Mouse (Mus musculus) heart, adult 2 months (tissue): Measurements from ENCODE around the gene Sulf2.

Experiments used
- CTCF ChIP-seq: fragments of 200-600 bp; IDR thresholded peaks from 2 replicates; pipeline ENCODE4 v1.8.1; 2022; ENCODE audit warnings: antibody characterized with exemption, mild to moderate bottlenecking, moderate library complexity
- EP300 ChIP-seq: fragments of 200-500 bp; IDR thresholded peaks from 2 replicates; pipeline ENCODE4 v1.6.1; 2011; ENCODE audit warnings: low read depth, low read length, control low read depth; ENCODE audit not compliant: insufficient read depth
- POLR2A ChIP-seq: fragments of 200-500 bp; IDR thresholded peaks from 2 replicates; pipeline ENCODE4 v1.6.1; 2011; ENCODE audit warnings: mild to moderate bottlenecking, low read depth, low read length, control low read depth; ENCODE audit not compliant: insufficient read depth

- TF ChIP-seq EP300 = no peak
- no peak for TF ChIP-seq CTCF
- TF ChIP-seq POLR2A = no peak
Observed at GRCm38 (mm10) chr2:166066434-166066833, 89.0 kb downstream of the Sulf2 start.
